Mouse (Mus musculus): Measurements from ENCODE around the gene Atf4.

Gene Atf4

GRCm38 (mm10) chr15:80288036-80288435, 33.1 kb downstream of the Atf4 start:
- peak; percentile 67 for DNase-seq

- peak; percentile 79 for DNase-seq
Observed at GRCm38 (mm10) chr15:80289436-80289835, 34.5 kb downstream of the Atf4 start.

DNA sequence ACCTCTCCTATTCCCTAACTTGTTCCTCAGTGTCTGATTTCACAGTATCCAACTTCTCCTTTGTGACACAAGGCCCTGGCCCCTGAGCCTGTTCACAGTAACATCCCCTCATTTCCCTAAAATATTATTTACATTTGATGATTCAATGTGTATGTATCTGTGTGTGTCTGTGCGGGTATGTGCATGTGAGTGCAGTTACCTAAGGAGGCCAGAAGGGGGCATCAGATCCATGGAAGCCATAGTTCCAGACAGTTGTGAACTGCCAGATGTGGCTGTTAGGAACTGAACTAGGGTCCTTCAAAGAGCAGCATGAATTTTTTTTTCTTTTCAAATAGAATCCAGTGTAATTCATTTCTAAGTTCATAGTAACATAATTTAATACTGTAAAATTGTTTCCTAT, 42.2 kb downstream of the Atf4 start:
- DNase-seq, result no peak

- peak; percentile 53 for DNase-seq
Observed at GRCm38 (mm10) chr15:80303779-80304178, 48.8 kb downstream of the Atf4 start.

DNA sequence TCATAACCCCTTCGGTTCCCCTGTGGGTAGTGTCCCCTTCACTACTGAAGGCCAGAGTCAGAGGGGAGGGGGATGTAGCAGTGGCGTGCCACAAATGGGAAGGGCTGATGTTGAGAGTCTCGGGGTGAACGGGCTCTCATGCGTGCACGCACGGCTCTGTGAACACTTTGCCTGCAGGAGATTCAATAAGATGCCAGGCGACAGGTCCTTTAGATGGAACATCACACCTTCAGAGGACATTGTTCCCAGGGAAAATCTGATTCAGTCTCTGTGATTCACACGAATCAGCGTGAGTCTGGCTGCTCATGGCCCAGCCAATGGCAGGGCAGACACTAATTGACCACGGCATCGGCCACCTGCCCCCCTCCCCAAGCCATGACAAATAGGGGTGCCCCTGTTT, 49.2 kb downstream of the Atf4 start:
- no peak for DNase-seq

- DNase-seq, result no peak
Observed at GRCm38 (mm10) chr15:80306146-80306545, 51.2 kb downstream of the Atf4 start.

All from cerebellum, adult 8-10 months (tissue).